Mouse (Mus musculus) liver, embryonic 14.5 days (tissue): ENCODE results near the gene Ticrr.

Experiments
- CTCF ChIP-seq: IDR thresholded peaks from 2 replicates; pipeline ENCODE4 v1.5.1; 2016; ENCODE audit warnings: antibody characterized with exemption, low read depth, control low read depth
- EP300 ChIP-seq: IDR thresholded peaks from 2 replicates; pipeline ENCODE4 v1.6.1; 2016; ENCODE audit warnings: antibody characterized with exemption, low read depth

- TF ChIP-seq CTCF (no peak), EP300 (no peak)
These were observed 50.8 kb downstream of the Ticrr start for GRCm38 (mm10) chr7:79710831-79711230.
